Mouse (Mus musculus): ENCODE results near the gene Tmprss12. TPM values are rescaled to one million over a fixed set of nuclear protein-coding genes. Genes with fewer than 3 reads are reported as not detected.
"Not testable (repeated sequence)": the region's sequence is repeated elsewhere in the genome, so short reads cannot be mapped to it uniquely, and the experiment has no call there.

Tmprss12 gene
- polyA plus RNA-seq, 1 experiment: not detected

- H3K4me3 ChIP-seq (ENCODE audit: insufficient read depth, poor library complexity, severe bottlenecking): no peak overlapping the region
- TF ChIP-seq CTCF (IDR thresholded peaks at IDR 0.05; ENCODE audit: control insufficient read depth, insufficient read depth, insufficient read length): no peak
- TF ChIP-seq CEBPB (IDR thresholded peaks at IDR 0.05; ENCODE audit: low read depth): no peak
- TF ChIP-seq FOSL1 (IDR thresholded peaks at IDR 0.05; ENCODE audit: insufficient read depth, low read length, poor library complexity, severe bottlenecking): no peak
- TF ChIP-seq USF1 (IDR thresholded peaks at IDR 0.05; ENCODE audit: low read depth): no peak
- no peak for TF ChIP-seq MYOG (IDR thresholded peaks at IDR 0.05; ENCODE audit: control insufficient read depth, extremely low read depth, insufficient read length)
- TF ChIP-seq MYOD1 (IDR thresholded peaks at IDR 0.05; ENCODE audit: control insufficient read depth, insufficient read length, low read depth): no peak
- no peak for TF ChIP-seq MAX (IDR thresholded peaks at IDR 0.05)
- no peak overlapping the region for H3ac ChIP-seq (ENCODE audit: control insufficient read depth, insufficient read length, low read depth)
- no peaks in the 10 kb centered on the region for H3K79me3 ChIP-seq (ENCODE audit: low read depth)
- H3K79me2 ChIP-seq (ENCODE audit: control insufficient read depth, insufficient read depth): no peaks in the 10 kb centered on the region
- peaks cover 4% of the 10 kb centered on the region for H3K27me3 ChIP-seq (ENCODE audit: control insufficient read depth, insufficient read depth, insufficient read length)
- no peaks in the 10 kb centered on the region for H3K36me3 ChIP-seq (ENCODE audit: control insufficient read depth, insufficient read depth)
These were observed 44.6 kb downstream of the Tmprss12 start for GRCm38 (mm10) chr15:100325235-100325634.

DNA sequence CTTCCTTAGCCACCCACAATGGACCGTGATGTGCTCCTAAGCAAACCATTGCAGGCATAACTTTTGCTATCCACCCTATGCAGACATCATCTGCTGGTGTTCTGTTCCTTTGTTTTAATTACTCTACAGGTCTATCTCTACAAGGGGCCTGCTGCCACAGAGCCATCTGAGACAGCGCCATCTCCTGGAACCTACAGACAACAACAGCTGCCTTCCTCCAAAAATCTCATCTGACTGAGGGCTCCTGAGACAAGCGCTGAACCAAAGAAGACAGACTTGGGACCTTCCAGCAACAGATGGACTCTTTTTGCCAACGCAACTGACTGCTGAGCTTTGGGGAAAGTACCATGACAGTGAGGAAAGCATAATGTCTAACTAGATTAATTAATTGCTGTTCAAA, 47.5 kb downstream of the Tmprss12 start:
- not testable (repeated sequence) for H3ac ChIP-seq (ENCODE audit: control insufficient read depth, insufficient read length, low read depth); H3K36me3 ChIP-seq (ENCODE audit: control insufficient read depth, insufficient read depth); H3K4me3 ChIP-seq (ENCODE audit: insufficient read depth, poor library complexity, severe bottlenecking); H3K27me3 ChIP-seq (ENCODE audit: control insufficient read depth, insufficient read depth, insufficient read length); H3K79me2 ChIP-seq (ENCODE audit: control insufficient read depth, insufficient read depth); H3K79me3 ChIP-seq (ENCODE audit: low read depth)

- not testable (repeated sequence) for H3K4me3 ChIP-seq (ENCODE audit: insufficient read depth, poor library complexity, severe bottlenecking); H3K27me3 ChIP-seq (ENCODE audit: control insufficient read depth, insufficient read depth, insufficient read length); H3K79me3 ChIP-seq (ENCODE audit: low read depth); H3ac ChIP-seq (ENCODE audit: control insufficient read depth, insufficient read length, low read depth); H3K36me3 ChIP-seq (ENCODE audit: control insufficient read depth, insufficient read depth); H3K79me2 ChIP-seq (ENCODE audit: control insufficient read depth, insufficient read depth)
These were observed 48.7 kb downstream of the Tmprss12 start for GRCm38 (mm10) chr15:100329336-100329735.

- H3K79me3 ChIP-seq (ENCODE audit: low read depth): no peaks in the 10 kb centered on the region
- no peaks in the 10 kb centered on the region for H3K79me2 ChIP-seq (ENCODE audit: control insufficient read depth, insufficient read depth)
- no peaks in the 10 kb centered on the region for H3K36me3 ChIP-seq (ENCODE audit: control insufficient read depth, insufficient read depth)
- H3K4me3 ChIP-seq (ENCODE audit: insufficient read depth, poor library complexity, severe bottlenecking): no peak overlapping the region
- H3ac ChIP-seq (ENCODE audit: control insufficient read depth, insufficient read length, low read depth): no peak overlapping the region
- H3K27me3 ChIP-seq (ENCODE audit: control insufficient read depth, insufficient read depth, insufficient read length): peaks cover 10% of the 10 kb centered on the region
- TF ChIP-seq CTCF (IDR thresholded peaks at IDR 0.05; ENCODE audit: control insufficient read depth, insufficient read depth, insufficient read length) (no peak), FOSL1 (IDR thresholded peaks at IDR 0.05; ENCODE audit: insufficient read depth, low read length, poor library complexity, severe bottlenecking) (no peak), MYOD1 (IDR thresholded peaks at IDR 0.05; ENCODE audit: control insufficient read depth, insufficient read length, low read depth) (no peak), MAX (IDR thresholded peaks at IDR 0.05) (no peak), MYOG (IDR thresholded peaks at IDR 0.05; ENCODE audit: control insufficient read depth, extremely low read depth, insufficient read length) (no peak), CEBPB (IDR thresholded peaks at IDR 0.05; ENCODE audit: low read depth) (no peak), USF1 (IDR thresholded peaks at IDR 0.05; ENCODE audit: low read depth) (no peak)
These were observed 50.1 kb downstream of the Tmprss12 start for GRCm38 (mm10) chr15:100330739-100331138.

- not testable (repeated sequence) for H3K79me2 ChIP-seq (ENCODE audit: control insufficient read depth, insufficient read depth); H3ac ChIP-seq (ENCODE audit: control insufficient read depth, insufficient read length, low read depth); H3K79me3 ChIP-seq (ENCODE audit: low read depth); H3K4me3 ChIP-seq (ENCODE audit: insufficient read depth, poor library complexity, severe bottlenecking); H3K36me3 ChIP-seq (ENCODE audit: control insufficient read depth, insufficient read depth); H3K27me3 ChIP-seq (ENCODE audit: control insufficient read depth, insufficient read depth, insufficient read length)
These were observed 51.7 kb downstream of the Tmprss12 start for GRCm38 (mm10) chr15:100332077-100332961.

GRCm38 (mm10) chr15:100334629-100335028, 54.0 kb downstream of the Tmprss12 start, which contains the start of gene Mettl7a3:
Gene Mettl7a3 (plus strand): TSS chr15:100334929.
- no peak within 1 kb of the TSS for H3K4me3 ChIP-seq (ENCODE audit: insufficient read depth, poor library complexity, severe bottlenecking)

GRCm38 (mm10) chr15:100337328-100337727, 56.7 kb downstream of the Tmprss12 start:
- not testable (repeated sequence) for H3K4me3 ChIP-seq (ENCODE audit: insufficient read depth, poor library complexity, severe bottlenecking); H3ac ChIP-seq (ENCODE audit: control insufficient read depth, insufficient read length, low read depth); H3K79me3 ChIP-seq (ENCODE audit: low read depth); H3K79me2 ChIP-seq (ENCODE audit: control insufficient read depth, insufficient read depth); H3K36me3 ChIP-seq (ENCODE audit: control insufficient read depth, insufficient read depth); H3K27me3 ChIP-seq (ENCODE audit: control insufficient read depth, insufficient read depth, insufficient read length)

More at GRCm38 (mm10) chr15:100334629-100335028, 54.0 kb downstream of the Tmprss12 start, which contains the start of gene Mettl7a3:
- Histone ChIP-seq H3K79me2 (ENCODE audit: control insufficient read depth, insufficient read depth) (no peaks in the 10 kb centered on the region), H3K36me3 (ENCODE audit: control insufficient read depth, insufficient read depth) (no peaks in the 10 kb centered on the region), H3K27me3 (ENCODE audit: control insufficient read depth, insufficient read depth, insufficient read length) (peaks cover 6% of the 10 kb centered on the region), H3K79me3 (ENCODE audit: low read depth) (no peaks in the 10 kb centered on the region), H3ac (ENCODE audit: control insufficient read depth, insufficient read length, low read depth) (no peak within 1 kb of the TSS)
- TF ChIP-seq MAX (IDR thresholded peaks at IDR 0.05): no peak
- TF ChIP-seq CEBPB (IDR thresholded peaks at IDR 0.05; ENCODE audit: low read depth): no peak

- not testable (repeated sequence) for H3K4me3 ChIP-seq (ENCODE audit: insufficient read depth, poor library complexity, severe bottlenecking); H3K79me2 ChIP-seq (ENCODE audit: control insufficient read depth, insufficient read depth); H3K36me3 ChIP-seq (ENCODE audit: control insufficient read depth, insufficient read depth); H3K27me3 ChIP-seq (ENCODE audit: control insufficient read depth, insufficient read depth, insufficient read length); H3K79me3 ChIP-seq (ENCODE audit: low read depth); H3ac ChIP-seq (ENCODE audit: control insufficient read depth, insufficient read length, low read depth)
These were observed 57.2 kb downstream of the Tmprss12 start for GRCm38 (mm10) chr15:100337847-100338246.

DNA sequence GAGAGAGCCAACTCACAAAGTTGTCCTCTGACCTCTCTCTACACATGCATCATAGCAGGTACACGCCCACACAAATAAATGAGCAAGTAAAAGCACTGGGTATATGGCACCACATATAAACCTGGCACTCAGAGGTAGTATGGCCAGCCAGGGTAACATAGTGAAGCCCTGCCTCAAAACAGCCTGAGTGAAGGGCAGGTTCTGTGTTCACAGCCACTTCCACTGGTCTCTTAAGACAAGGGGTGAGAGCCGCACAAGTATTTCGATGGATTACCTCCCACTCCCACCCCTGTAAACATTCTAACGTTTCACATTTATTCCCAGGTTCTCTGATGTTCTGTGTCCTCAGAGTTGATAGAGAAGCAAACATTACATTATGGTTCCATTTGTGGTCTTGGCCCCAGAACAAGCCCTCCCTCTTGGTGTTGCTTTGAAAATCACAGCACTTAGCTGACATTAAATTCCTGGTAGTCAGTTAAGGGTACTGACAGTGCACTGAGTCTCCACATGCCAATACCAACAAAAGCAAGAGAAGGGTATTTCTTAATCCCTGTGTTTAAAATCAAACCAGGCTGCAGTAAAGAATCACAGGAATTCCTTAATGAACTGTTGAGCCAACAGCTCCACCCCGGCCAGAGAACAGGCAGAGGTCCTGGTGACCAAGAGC, 60.8 kb downstream of the Tmprss12 start:
- not testable (repeated sequence) for H3K27me3 ChIP-seq (ENCODE audit: control insufficient read depth, insufficient read depth, insufficient read length); H3K36me3 ChIP-seq (ENCODE audit: control insufficient read depth, insufficient read depth); H3ac ChIP-seq (ENCODE audit: control insufficient read depth, insufficient read length, low read depth); H3K79me3 ChIP-seq (ENCODE audit: low read depth); H3K4me3 ChIP-seq (ENCODE audit: insufficient read depth, poor library complexity, severe bottlenecking); H3K79me2 ChIP-seq (ENCODE audit: control insufficient read depth, insufficient read depth)
